In genomic region chr7:49399314-49399713, GRCm38 (mm10) we compare ENCODE assay signal across 8 mouse cellular contexts.
DNase-seq lines count a peak whose midpoint lies in the region; ATAC-seq lines count a peak whose summit lies in the region.

No protein-coding gene starts in this region.

- peaks cover 6% of the 10 kb centered on the region; the same call in 1 of the 2 replicates for H3K9me3 ChIP-seq in hindbrain, embryonic 10.5 days

- no peaks in the 10 kb centered on the region for H3K27me3 ChIP-seq in hindbrain, embryonic 10.5 days (ENCODE audit: insufficient read depth, poor library complexity, severe bottlenecking)

- H3K4me1 ChIP-seq in hindbrain, embryonic 10.5 days (replicated peaks), result peaks cover 30% of the 10 kb centered on the region

- 48% methylated on average over 2 of the region's 2 CpGs for WGBS in hindbrain, embryonic 10.5 days

- peak; percentile 71 for ATAC-seq in CD4-positive, CD25-positive, alpha-beta regulatory T cell, adult 4 months
- ATAC-seq in common myeloid progenitor, adult 5-6 weeks (replicated peaks; ENCODE audit: low read depth, poor library complexity, severe bottlenecking), result peak; percentile 72

- DNase-seq in R1 (ENCODE audit: low read depth, low spot score), result peak; percentile 81
- peak; percentile 58 for DNase-seq in hindbrain, embryonic 10.5 days (ENCODE audit: low spot score)
- DNase-seq in layer of hippocampus, adult 18-20 months (ENCODE audit: low spot score in 2 of 2), result peak; percentile 66 to 91
- DNase-seq in lung, postnatal 10 days, result peak; percentile 76
- DNase-seq in retina, postnatal 1 day, result peak; percentile 81
- DNase-seq in thymus, postnatal 36 days, result peak; percentile 38 to 52

- H3K27ac ChIP-seq in hindbrain, embryonic 10.5 days, result no peak overlapping the region

- H3K36me3 ChIP-seq in hindbrain, embryonic 10.5 days, result peaks cover 5% of the 10 kb centered on the region; the same call in 1 of the 2 replicates

- no peak overlapping the region for H3K4me3 ChIP-seq in hindbrain, embryonic 10.5 days
